Mouse (Mus musculus): ENCODE results near the gene Ncstn.

The Ncstn gene

GRCm38 (mm10) chr1:172072604-172073003, 10.0 kb downstream of the Ncstn start:
- DNase-seq (ENCODE audit: low spot score): no peak

- no peak for DNase-seq (ENCODE audit: low spot score)
Measured at GRCm38 (mm10) chr1:172071556-172071955, 11.0 kb downstream of the Ncstn start.

DNA sequence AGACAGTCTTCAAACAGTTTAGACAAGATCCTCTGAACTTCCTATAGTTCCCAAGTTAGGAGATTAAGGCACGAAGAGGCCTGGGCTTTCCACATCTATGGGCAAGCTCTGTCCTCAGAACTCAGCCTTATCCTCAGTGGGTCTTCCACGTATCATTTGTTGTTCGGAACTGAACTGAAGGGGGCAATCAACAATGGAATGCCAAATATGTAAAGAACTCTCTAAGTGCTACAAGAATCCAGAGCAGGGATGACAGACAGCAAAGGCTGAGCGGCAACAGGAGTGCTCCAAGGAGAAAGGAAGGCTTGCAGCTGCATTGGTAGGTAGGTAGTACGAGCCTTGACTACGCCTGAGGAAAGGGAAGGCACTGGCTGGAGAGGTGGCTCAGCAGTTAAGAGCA, 12.4 kb downstream of the Ncstn start:
- no peak for DNase-seq (ENCODE audit: low spot score)

GRCm38 (mm10) chr1:172064613-172065141, 17.9 kb downstream of the Ncstn start:
- no peak for DNase-seq (ENCODE audit: low spot score)

- no peak for DNase-seq (ENCODE audit: low spot score)
Measured at GRCm38 (mm10) chr1:172063291-172064023, 19.1 kb downstream of the Ncstn start.

DNA sequence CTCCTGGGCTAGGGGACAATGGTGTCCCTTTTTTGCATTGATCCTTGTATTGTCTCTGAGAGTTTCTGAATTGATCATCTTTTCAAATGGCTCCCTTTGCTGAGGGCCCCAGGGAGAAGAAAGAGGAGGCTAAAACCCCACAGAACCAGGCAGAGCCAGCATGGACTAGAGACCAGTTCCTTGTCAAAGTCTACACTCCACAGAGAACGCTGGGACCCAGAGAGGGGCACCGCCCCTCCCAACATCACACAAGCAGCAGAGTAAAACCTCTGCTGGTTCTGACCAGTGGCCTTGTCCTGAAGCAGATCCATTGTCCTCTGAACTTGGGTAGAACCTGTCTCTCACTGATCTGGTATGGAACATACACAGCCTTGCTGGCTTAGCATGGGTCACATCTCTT, 20.5 kb downstream of the Ncstn start:
- no peak for DNase-seq (ENCODE audit: low spot score)

DNA sequence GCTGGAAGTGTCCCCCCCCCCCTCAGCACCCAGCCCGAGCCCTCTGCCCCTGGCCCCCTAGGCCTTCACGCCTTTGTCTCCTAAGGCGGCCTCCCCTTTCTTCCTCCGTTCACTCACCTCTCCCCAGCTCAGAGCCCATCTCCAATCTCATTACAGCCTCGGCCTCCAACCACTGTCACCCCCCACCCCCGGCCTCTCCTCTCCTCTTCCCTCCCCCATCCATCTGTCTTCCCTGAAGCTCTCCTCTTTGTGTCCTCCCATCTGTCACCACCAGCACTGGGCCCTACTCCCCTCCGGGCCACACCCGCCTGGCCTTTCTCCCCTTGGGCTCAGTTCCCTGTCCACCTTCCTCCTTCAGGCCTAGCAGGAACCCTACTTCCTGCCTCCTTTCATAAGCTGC, 21.4 kb downstream of the Ncstn start:
- DNase-seq (ENCODE audit: low spot score): no peak

GRCm38 (mm10) chr1:172060659-172061058, 21.9 kb downstream of the Ncstn start:
- no peak for DNase-seq (ENCODE audit: low spot score)

- no peak for DNase-seq (ENCODE audit: low spot score)
Measured at GRCm38 (mm10) chr1:172058874-172059273, 23.7 kb downstream of the Ncstn start.

DNA sequence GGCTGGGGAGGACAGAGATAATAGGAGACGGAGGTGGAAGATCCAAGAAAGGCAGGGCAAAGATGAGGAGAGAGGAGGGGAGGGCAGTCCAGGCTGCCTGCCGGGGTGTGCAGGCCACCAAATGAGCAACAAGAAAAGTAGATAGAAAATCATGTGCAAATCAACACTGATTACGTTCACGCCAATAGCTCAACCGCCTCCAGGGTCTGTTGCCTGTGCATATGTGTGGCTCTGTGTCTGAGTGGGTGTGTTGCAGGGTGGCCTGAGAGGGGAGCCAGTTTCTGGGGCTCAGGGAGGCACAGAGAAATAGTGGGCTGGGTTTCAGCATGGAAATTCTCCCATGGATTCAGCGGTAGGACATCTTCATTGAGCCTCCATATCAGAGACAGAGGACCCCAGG, 24.3 kb downstream of the Ncstn start:
- no peak for DNase-seq (ENCODE audit: low spot score)

- DNase-seq (ENCODE audit: low spot score): peak; percentile 19
Measured at GRCm38 (mm10) chr1:172057491-172057921, 25.1 kb downstream of the Ncstn start, which contains the start of gene Nhlh1. Gene Nhlh1 (minus strand): TSS chr1:172057573.

- DNase-seq (ENCODE audit: low spot score): peak; percentile 25
Measured at GRCm38 (mm10) chr1:172056251-172056650, 26.3 kb downstream of the Ncstn start.

DNA sequence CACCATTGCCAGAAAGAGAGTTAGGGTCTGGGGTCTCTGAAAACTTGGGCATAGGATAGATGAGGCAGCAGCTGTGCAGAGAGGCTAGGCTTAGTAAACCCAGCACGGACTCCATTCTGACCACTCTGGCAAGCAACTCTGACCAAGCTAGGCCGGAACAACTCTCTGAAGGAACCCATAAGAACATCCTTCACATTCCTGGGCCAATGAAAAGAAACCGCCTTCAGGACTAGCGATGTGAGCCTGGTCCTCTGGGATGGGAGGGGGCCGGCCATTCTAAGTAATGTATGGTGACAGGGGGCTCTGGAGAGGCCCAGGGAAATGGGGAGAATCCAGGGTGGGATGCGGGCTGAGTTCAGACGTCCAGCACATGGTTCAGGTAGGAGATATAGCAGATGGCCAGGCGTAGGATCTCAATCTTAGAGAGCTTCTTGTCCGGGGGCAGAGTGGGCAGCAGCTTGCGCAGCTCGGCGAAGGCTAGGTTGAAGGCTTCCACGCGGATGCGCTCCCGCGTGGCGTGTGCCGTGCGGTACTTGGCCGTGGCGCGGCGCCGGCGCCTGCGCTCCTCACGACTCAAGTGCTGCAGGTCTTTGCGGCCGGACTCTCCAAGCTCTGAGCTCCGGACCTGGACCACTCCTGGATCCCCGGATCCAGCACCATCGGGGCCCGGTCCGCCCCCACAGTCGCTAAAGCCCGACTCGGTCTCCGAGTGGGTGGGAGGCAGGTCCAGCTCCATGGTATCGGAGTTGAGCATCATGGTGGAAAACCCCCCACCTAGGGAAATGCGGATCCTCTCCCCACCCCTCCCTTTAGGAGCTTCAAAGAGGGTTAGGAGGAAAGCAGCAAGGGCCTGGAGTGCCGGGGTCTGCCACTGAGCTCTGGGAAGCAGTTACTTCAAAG, 28.8 kb downstream of the Ncstn start:
- DNase-seq (ENCODE audit: low spot score): no peak

GRCm38 (mm10) chr1:172052766-172053279, 29.8 kb downstream of the Ncstn start:
- DNase-seq (ENCODE audit: low spot score): no peak

- DNase-seq (ENCODE audit: low spot score): no peak
Measured at GRCm38 (mm10) chr1:172049131-172049782, 33.3 kb downstream of the Ncstn start.

GRCm38 (mm10) chr1:172048241-172048734, 34.3 kb downstream of the Ncstn start:
- no peak for DNase-seq (ENCODE audit: low spot score)

DNA sequence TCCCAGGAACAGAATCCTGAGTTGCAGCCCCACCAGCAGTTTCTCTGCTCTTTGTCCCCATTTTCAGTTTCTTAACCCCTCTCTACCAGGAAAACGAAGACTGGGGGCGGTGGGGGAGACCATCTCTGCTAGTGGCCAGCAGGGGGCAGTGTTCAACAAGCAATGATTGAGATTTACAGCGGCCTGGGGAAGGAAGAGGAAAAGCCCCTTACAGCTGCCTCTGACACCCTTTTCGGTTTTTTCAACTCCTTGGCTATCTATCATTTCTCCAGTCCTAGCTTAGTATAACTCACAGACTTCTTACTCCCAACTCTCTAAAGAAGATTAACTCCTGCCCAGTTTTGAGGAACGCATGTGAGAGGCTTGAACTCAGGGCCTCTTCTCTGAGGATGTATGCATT, 35.7 kb downstream of the Ncstn start:
- no peak for DNase-seq (ENCODE audit: low spot score)

- DNase-seq (ENCODE audit: low spot score): no peak
Measured at GRCm38 (mm10) chr1:172046410-172046809, 36.2 kb downstream of the Ncstn start.

GRCm38 (mm10) chr1:172029914-172030313, 52.7 kb downstream of the Ncstn start:
- DNase-seq (ENCODE audit: low spot score): no peak

- no peak for DNase-seq (ENCODE audit: low spot score)
Measured at GRCm38 (mm10) chr1:172028394-172029275, 54.0 kb downstream of the Ncstn start, which contains the start of gene Vangl2. Gene Vangl2 (minus strand): TSS chr1:172028444.

DNA sequence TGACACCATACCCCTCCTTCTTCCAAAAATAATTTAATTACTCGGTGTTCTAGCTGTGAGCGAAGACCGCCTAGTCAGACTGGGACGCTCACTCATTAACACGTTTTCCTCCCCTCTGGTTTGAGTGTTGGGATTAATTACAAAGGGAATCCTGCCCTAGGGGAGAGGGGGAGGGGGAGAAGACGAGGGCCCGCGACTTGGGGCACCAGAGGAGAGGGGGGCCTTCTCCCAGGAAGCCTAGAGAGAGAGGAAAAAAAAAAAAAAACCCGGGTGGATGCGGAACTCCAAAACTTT, 54.8 kb downstream of the Ncstn start:
- no peak for DNase-seq (ENCODE audit: low spot score)

Data from left cerebral cortex, adult 11 months (tissue).